Mouse (Mus musculus): ENCODE data around the gene Mast4. TPM values are rescaled to one million over a fixed set of nuclear protein-coding genes. Genes with fewer than 3 reads are reported as not detected.

The Mast4 gene
- total and polyA plus RNA-seq, 2 experiments: 0.83 to 5.3 TPM

DNA sequence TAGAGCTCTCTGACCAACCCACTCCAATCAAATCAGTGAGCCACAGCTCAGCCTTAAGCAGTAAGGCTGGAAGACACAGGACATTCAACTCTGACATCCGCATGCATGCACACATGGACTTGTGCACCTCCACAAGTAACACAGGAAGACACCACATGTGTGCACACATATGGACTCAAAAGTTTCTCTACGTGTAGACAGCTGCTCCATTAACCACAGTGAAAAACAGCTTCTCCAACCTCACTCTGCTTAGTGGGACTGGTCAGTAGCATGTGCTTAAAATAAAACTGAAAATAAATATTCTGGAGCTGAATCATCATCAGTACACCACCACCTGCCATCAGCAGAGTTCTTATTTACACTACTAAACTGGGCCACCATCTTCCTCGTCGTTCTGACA, 43.2 kb downstream of the Mast4 start:
- WGBS: 83% methylated on average over 4 of the region's 4 CpGs
- H3K4me3 ChIP-seq (ENCODE audit: insufficient read depth, low read depth, low read length): no peak overlapping the region
- no peaks in the 10 kb centered on the region for H3K79me2 ChIP-seq (ENCODE audit: control insufficient read depth, insufficient read depth, low read length)
- no peak for DNase-seq (ENCODE audit: extremely low read depth, low read depth, low spot score)
- H3K36me3 ChIP-seq (ENCODE audit: control insufficient read depth, insufficient read depth, low read length): no peaks in the 10 kb centered on the region
- no peak overlapping the region for H3K9ac ChIP-seq (ENCODE audit: low read depth, low read length)
- H3K4me1 ChIP-seq (ENCODE audit: control insufficient read depth, insufficient read depth, low read length): no peaks in the 10 kb centered on the region
- no peak for TF ChIP-seq CTCF (IDR thresholded peaks at IDR 0.05; ENCODE audit: low read depth, low read length)
- TF ChIP-seq POLR2A (IDR thresholded peaks at IDR 0.05; ENCODE audit: extremely low read depth, insufficient read depth, low read length): no peak
- H3K27ac ChIP-seq (replicated peaks; ENCODE audit: insufficient read depth, low read depth, low read length): no peak overlapping the region
- H3K27me3 ChIP-seq (ENCODE audit: control insufficient read depth, insufficient read depth, low read length): no peaks in the 10 kb centered on the region

DNA sequence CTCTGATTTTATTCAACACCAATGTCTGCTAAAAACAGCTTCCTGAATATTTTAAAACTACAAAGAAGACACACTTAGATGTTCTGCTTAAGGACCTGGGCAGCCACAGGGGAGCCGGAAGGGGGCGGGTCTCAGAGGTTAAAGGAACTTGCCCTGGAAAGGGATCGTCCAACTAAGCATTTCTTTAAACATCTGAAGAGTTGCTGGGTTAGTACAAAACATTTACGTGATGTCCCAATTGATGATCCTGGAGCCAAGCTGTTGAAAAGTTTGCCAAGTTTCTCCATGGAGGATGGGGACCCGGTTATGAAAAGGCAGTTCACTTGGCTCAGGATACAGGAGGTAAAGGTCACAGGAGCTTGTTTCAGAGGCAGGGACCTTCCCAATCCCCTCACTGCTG, 48.5 kb downstream of the Mast4 start:
- Histone ChIP-seq H3K27ac (replicated peaks; ENCODE audit: insufficient read depth, low read depth, low read length) (no peak overlapping the region), H3K27me3 (ENCODE audit: control insufficient read depth, insufficient read depth, low read length) (no peaks in the 10 kb centered on the region), H3K4me1 (ENCODE audit: control insufficient read depth, insufficient read depth, low read length) (no peaks in the 10 kb centered on the region), H3K36me3 (ENCODE audit: control insufficient read depth, insufficient read depth, low read length) (no peaks in the 10 kb centered on the region), H3K79me2 (ENCODE audit: control insufficient read depth, insufficient read depth, low read length) (no peaks in the 10 kb centered on the region), H3K4me3 (ENCODE audit: insufficient read depth, low read depth, low read length) (no peak overlapping the region), H3K9ac (ENCODE audit: low read depth, low read length) (no peak overlapping the region)
- 56% methylated on average over 5 of the region's 5 CpGs for WGBS
- TF ChIP-seq CTCF (IDR thresholded peaks at IDR 0.05; ENCODE audit: low read depth, low read length): no peak
- TF ChIP-seq POLR2A (IDR thresholded peaks at IDR 0.05; ENCODE audit: extremely low read depth, insufficient read depth, low read length): no peak
- peak; percentile 43 for DNase-seq (ENCODE audit: extremely low read depth, low read depth, low spot score)

DNA sequence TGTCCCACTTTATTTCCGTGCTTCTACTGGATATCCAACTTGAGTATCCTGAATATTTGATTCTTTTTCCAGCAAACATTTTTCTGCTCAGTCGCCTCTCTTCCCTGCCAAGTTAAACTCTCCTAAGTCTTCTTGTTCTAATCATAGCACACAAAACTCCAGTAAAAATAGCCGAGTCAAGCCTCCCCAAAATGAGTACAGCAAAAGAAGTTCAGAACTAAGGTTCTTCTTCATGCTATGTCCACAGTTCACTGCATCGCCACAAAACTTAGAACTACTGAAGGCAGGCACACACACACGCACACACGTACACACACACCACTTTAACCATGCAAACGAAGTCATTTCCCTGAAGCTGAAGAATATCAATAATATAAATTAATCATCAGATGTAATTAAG, 49.3 kb downstream of the Mast4 start:
- 84% methylated on average over 7 of the region's 7 CpGs for WGBS

DNA sequence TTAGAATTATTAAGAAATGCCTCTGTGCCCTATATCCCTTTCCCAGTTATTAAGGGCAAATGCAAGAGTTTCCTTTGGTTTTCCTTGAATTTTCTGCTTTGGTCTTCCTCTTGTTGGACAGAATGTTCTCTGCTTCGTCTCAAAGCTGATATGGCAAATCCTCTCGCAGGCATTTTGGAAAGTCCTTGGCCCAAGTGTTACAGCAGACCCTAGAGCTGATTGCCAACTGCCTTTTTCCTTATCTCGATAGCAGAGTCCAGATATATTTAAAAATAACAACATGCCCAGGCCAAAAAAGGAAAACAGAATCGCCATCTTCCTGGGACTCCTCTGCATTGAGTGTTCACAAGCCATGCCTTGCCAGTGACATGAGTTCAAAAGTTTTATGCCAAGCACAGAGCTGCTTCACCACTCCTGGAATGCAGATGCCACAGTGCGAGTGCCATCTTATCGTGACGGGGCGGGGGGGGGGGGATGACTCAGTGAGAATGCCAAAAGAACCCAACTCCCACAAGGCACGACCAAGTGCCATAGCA, 63.4 kb downstream of the Mast4 start:
- no peak overlapping the region for H3K4me3 ChIP-seq (ENCODE audit: insufficient read depth, low read depth, low read length)
- peaks cover 4% of the 10 kb centered on the region; the same call in 1 of the 2 replicates for H3K27me3 ChIP-seq (ENCODE audit: control insufficient read depth, insufficient read depth, low read length)
- TF ChIP-seq POLR2A (IDR thresholded peaks at IDR 0.05; ENCODE audit: extremely low read depth, insufficient read depth, low read length) (no peak), CTCF (IDR thresholded peaks at IDR 0.05; ENCODE audit: low read depth, low read length) (no peak)
- no peaks in the 10 kb centered on the region for H3K36me3 ChIP-seq (ENCODE audit: control insufficient read depth, insufficient read depth, low read length)
- DNase-seq (ENCODE audit: extremely low read depth, low read depth, low spot score): no peak
- H3K27ac ChIP-seq (replicated peaks; ENCODE audit: insufficient read depth, low read depth, low read length): no peak overlapping the region
- H3K79me2 ChIP-seq (ENCODE audit: control insufficient read depth, insufficient read depth, low read length): no peaks in the 10 kb centered on the region
- no peak overlapping the region for H3K9ac ChIP-seq (ENCODE audit: low read depth, low read length)
- 76% methylated on average over 9 of the region's 9 CpGs for WGBS
- no peaks in the 10 kb centered on the region for H3K4me1 ChIP-seq (ENCODE audit: control insufficient read depth, insufficient read depth, low read length)

More for the DNA sequence above, 49.3 kb downstream of the Mast4 start:
- Histone ChIP-seq H3K27me3 (ENCODE audit: control insufficient read depth, insufficient read depth, low read length) (no peaks in the 10 kb centered on the region), H3K36me3 (ENCODE audit: control insufficient read depth, insufficient read depth, low read length) (no peaks in the 10 kb centered on the region), H3K27ac (replicated peaks; ENCODE audit: insufficient read depth, low read depth, low read length) (no peak overlapping the region), H3K79me2 (ENCODE audit: control insufficient read depth, insufficient read depth, low read length) (no peaks in the 10 kb centered on the region), H3K4me3 (ENCODE audit: insufficient read depth, low read depth, low read length) (no peak overlapping the region), H3K4me1 (ENCODE audit: control insufficient read depth, insufficient read depth, low read length) (no peaks in the 10 kb centered on the region), H3K9ac (ENCODE audit: low read depth, low read length) (no peak overlapping the region)
- TF ChIP-seq CTCF (IDR thresholded peaks at IDR 0.05; ENCODE audit: low read depth, low read length) (no peak), POLR2A (IDR thresholded peaks at IDR 0.05; ENCODE audit: extremely low read depth, insufficient read depth, low read length) (no peak)
- no peak for DNase-seq (ENCODE audit: extremely low read depth, low read depth, low spot score)

DNA sequence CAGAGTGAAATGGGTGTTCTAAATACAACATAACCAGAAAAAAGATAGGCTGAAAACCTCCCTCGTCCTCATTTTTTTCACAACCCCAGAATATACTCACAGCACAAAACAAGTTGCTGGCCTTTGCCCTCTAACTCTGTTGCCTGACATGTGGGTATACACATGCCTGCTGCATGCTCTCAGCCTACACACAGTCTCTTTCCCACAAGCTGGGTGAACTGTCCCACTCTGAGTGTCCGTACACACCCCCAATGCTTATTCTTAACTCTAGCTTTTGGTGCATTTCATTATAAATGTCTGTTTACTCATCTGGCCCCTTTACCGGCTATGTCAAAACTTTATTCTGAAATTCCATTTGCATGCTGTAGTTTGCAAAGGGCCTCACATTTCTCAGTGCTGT, 71.6 kb downstream of the Mast4 start:
- H3K36me3 ChIP-seq (ENCODE audit: control insufficient read depth, insufficient read depth, low read length): no peaks in the 10 kb centered on the region
- WGBS: 72% methylated on average over 3 of the region's 3 CpGs
- H3K27me3 ChIP-seq (ENCODE audit: control insufficient read depth, insufficient read depth, low read length): no peaks in the 10 kb centered on the region
- TF ChIP-seq POLR2A (IDR thresholded peaks at IDR 0.05; ENCODE audit: extremely low read depth, insufficient read depth, low read length): no peak
- no peak for TF ChIP-seq CTCF (IDR thresholded peaks at IDR 0.05; ENCODE audit: low read depth, low read length)
- DNase-seq (ENCODE audit: extremely low read depth, low read depth, low spot score): peak; percentile 5
- H3K4me1 ChIP-seq (ENCODE audit: control insufficient read depth, insufficient read depth, low read length): no peaks in the 10 kb centered on the region
- H3K4me3 ChIP-seq (ENCODE audit: insufficient read depth, low read depth, low read length): no peak overlapping the region
- no peaks in the 10 kb centered on the region for H3K79me2 ChIP-seq (ENCODE audit: control insufficient read depth, insufficient read depth, low read length)
- H3K9ac ChIP-seq (ENCODE audit: low read depth, low read length): no peak overlapping the region
- no peak overlapping the region for H3K27ac ChIP-seq (replicated peaks; ENCODE audit: insufficient read depth, low read depth, low read length)

DNA sequence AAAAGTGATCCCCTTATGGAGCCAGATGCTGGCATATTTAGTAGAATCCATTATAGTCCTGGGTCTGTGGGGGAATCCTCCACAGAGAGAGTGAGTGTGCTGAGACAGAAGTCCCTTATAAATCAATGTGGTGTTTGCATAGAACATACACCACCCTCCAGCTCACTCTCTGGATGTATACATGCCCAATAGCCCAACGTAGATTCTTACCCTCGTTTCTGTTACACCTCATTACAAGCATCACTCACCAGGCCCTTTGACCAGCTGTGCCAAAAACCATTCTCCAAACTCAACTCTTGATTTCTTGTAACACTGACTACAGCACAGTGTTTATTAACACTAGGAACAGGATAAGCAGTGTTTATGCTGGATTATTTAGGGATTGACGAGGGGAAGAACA, 72.2 kb downstream of the Mast4 start:
- Histone ChIP-seq H3K27ac (replicated peaks; ENCODE audit: insufficient read depth, low read depth, low read length) (no peak overlapping the region), H3K36me3 (ENCODE audit: control insufficient read depth, insufficient read depth, low read length) (no peaks in the 10 kb centered on the region), H3K9ac (ENCODE audit: low read depth, low read length) (no peak overlapping the region), H3K27me3 (ENCODE audit: control insufficient read depth, insufficient read depth, low read length) (no peaks in the 10 kb centered on the region), H3K79me2 (ENCODE audit: control insufficient read depth, insufficient read depth, low read length) (no peaks in the 10 kb centered on the region), H3K4me3 (ENCODE audit: insufficient read depth, low read depth, low read length) (no peak overlapping the region), H3K4me1 (ENCODE audit: control insufficient read depth, insufficient read depth, low read length) (no peaks in the 10 kb centered on the region)
- no peak for TF ChIP-seq POLR2A (IDR thresholded peaks at IDR 0.05; ENCODE audit: extremely low read depth, insufficient read depth, low read length)
- TF ChIP-seq CTCF (IDR thresholded peaks at IDR 0.05; ENCODE audit: low read depth, low read length): no peak
- no peak for DNase-seq (ENCODE audit: extremely low read depth, low read depth, low spot score)
- 85% methylated on average over 3 of the region's 3 CpGs for WGBS
